Mouse (Mus musculus): ENCODE measurements around the gene Cops9.

- TF ChIP-seq CTCF (IDR thresholded peaks at IDR 0.05; ENCODE audit: low read depth), result no peak
- TF ChIP-seq EP300 (optimal IDR thresholded peaks at IDR 0.05), result no peak
Observed at GRCm38 (mm10) chr1:92640393-92640792, 1.4 kb downstream of the Cops9 start.

Measured in stomach, postnatal 0 days (tissue).